Mouse (Mus musculus): ENCODE data around the gene Krtap4-9. TPM values are rescaled to one million over a fixed set of nuclear protein-coding genes. Genes with fewer than 3 reads are reported as not detected.
"Not testable (repeated sequence)": the region's sequence is repeated elsewhere in the genome, so short reads cannot be mapped to it uniquely, and the experiment has no call there.

Krtap4-9 gene
- polyA plus RNA-seq, 1 experiment from 2014 or later: not detected

GRCm38 (mm10) chr11:99804346-99804745 is 19.3 kb downstream of the Krtap4-9 start, which contains the start of gene Gm11554:
TSS of gene Gm11554 (minus strand) at chr11:99804446.
- ATAC-seq (replicated peaks; ENCODE audit: low FRiP score, low TSS enrichment, low read depth); H3K27me3 ChIP-seq (replicated peaks; ENCODE audit: control insufficient read depth, insufficient read depth, low read length); H3K9me3 ChIP-seq (ENCODE audit: control insufficient read depth, low read length); H3K4me1 ChIP-seq (replicated peaks; ENCODE audit: control insufficient read depth, insufficient read depth, low read length); H3K36me3 ChIP-seq (ENCODE audit: control insufficient read depth, insufficient read depth, low read length); H3K27ac ChIP-seq (ENCODE audit: low read depth); DNase-seq (ENCODE audit: low spot score); H3K4me3 ChIP-seq (ENCODE audit: low read depth, low read length); H3K4me2 ChIP-seq (ENCODE audit: low read length); H3K9ac ChIP-seq (ENCODE audit: low read length): not testable (repeated sequence)
- no CpG with 5 or more reads among the region's 1 CpGs for WGBS

GRCm38 (mm10) chr11:99809792-99810191 is 24.8 kb downstream of the Krtap4-9 start, which contains the start of gene Krtap4-13:
TSS of gene Krtap4-13 (minus strand) at chr11:99809892.
- not testable (repeated sequence) for H3K9me3 ChIP-seq (ENCODE audit: control insufficient read depth, low read length); ATAC-seq (replicated peaks; ENCODE audit: low FRiP score, low TSS enrichment, low read depth); H3K4me1 ChIP-seq (replicated peaks; ENCODE audit: control insufficient read depth, insufficient read depth, low read length); H3K9ac ChIP-seq (ENCODE audit: low read length); H3K36me3 ChIP-seq (ENCODE audit: control insufficient read depth, insufficient read depth, low read length); H3K4me3 ChIP-seq (ENCODE audit: low read depth, low read length); H3K4me2 ChIP-seq (ENCODE audit: low read length); DNase-seq (ENCODE audit: low spot score); H3K27me3 ChIP-seq (replicated peaks; ENCODE audit: control insufficient read depth, insufficient read depth, low read length); H3K27ac ChIP-seq (ENCODE audit: low read depth)

- 95% methylated on average over 2 of the region's 2 CpGs for whole genome bisulfite sequencing
- not testable (repeated sequence) for H3K27ac ChIP-seq (ENCODE audit: low read depth)
Measured at GRCm38 (mm10) chr11:99815566-99815965, 30.6 kb downstream of the Krtap4-9 start, which contains the start of gene Gm11564. TSS of gene Gm11564 (minus strand) at chr11:99815666.

More at GRCm38 (mm10) chr11:99815566-99815965, 30.6 kb downstream of the Krtap4-9 start, which contains the start of gene Gm11564:
- DNase-seq (ENCODE audit: low spot score); H3K27me3 ChIP-seq (replicated peaks; ENCODE audit: control insufficient read depth, insufficient read depth, low read length); H3K4me1 ChIP-seq (replicated peaks; ENCODE audit: control insufficient read depth, insufficient read depth, low read length); H3K9ac ChIP-seq (ENCODE audit: low read length); H3K9me3 ChIP-seq (ENCODE audit: control insufficient read depth, low read length); H3K36me3 ChIP-seq (ENCODE audit: control insufficient read depth, insufficient read depth, low read length); H3K4me2 ChIP-seq (ENCODE audit: low read length); ATAC-seq (replicated peaks; ENCODE audit: low FRiP score, low TSS enrichment, low read depth); H3K4me3 ChIP-seq (ENCODE audit: low read depth, low read length): not testable (repeated sequence)

Other genes with a start within 250 kb of the Krtap4-9 start
- gene Krt40, start 242.0 kb upstream of the Krtap4-9 start, polyA plus RNA-seq (2014; fragmentation: Nextera tagmentation; extraction: Ambion mirVana): not detected in 2 replicates
- not detected in 2 replicates for gene Krtap3-3, start 234.3 kb upstream of the Krtap4-9 start, polyA plus RNA-seq (2014; fragmentation: Nextera tagmentation; extraction: Ambion mirVana)
- not detected in 2 replicates for gene Krtap3-2, start 228.3 kb upstream of the Krtap4-9 start, polyA plus RNA-seq (2014; fragmentation: Nextera tagmentation; extraction: Ambion mirVana)
- not detected in 2 replicates for gene Gm11939, start 225.7 kb upstream of the Krtap4-9 start, polyA plus RNA-seq (2014; fragmentation: Nextera tagmentation; extraction: Ambion mirVana)
- gene Krtap3-1, start 218.6 kb upstream of the Krtap4-9 start, polyA plus RNA-seq (2014; fragmentation: Nextera tagmentation; extraction: Ambion mirVana): not detected in 2 replicates
- not detected in 2 replicates for gene Krtap1-5, start 204.2 kb upstream of the Krtap4-9 start, polyA plus RNA-seq (2014; fragmentation: Nextera tagmentation; extraction: Ambion mirVana)
- gene Krtap1-4, start 201.5 kb upstream of the Krtap4-9 start, polyA plus RNA-seq (2014; fragmentation: Nextera tagmentation; extraction: Ambion mirVana): not detected in 2 replicates
- not detected in 2 replicates for gene Krtap1-3, start 193.9 kb upstream of the Krtap4-9 start, polyA plus RNA-seq (2014; fragmentation: Nextera tagmentation; extraction: Ambion mirVana)
- not detected in 2 replicates for gene Krtap9-3, start 187.1 kb upstream of the Krtap4-9 start, polyA plus RNA-seq (2014; fragmentation: Nextera tagmentation; extraction: Ambion mirVana)
- not detected in 2 replicates for gene Gm11938, start 181.9 kb upstream of the Krtap4-9 start, polyA plus RNA-seq (2014; fragmentation: Nextera tagmentation; extraction: Ambion mirVana)
- not detected in 2 replicates for gene Gm11937, start 175.0 kb upstream of the Krtap4-9 start, polyA plus RNA-seq (2014; fragmentation: Nextera tagmentation; extraction: Ambion mirVana)
- gene Krtap2-4, start 170.4 kb upstream of the Krtap4-9 start, polyA plus RNA-seq (2014; fragmentation: Nextera tagmentation; extraction: Ambion mirVana): not detected in 2 replicates
- gene Gm11562, start 164.8 kb upstream of the Krtap4-9 start, polyA plus RNA-seq (2014; fragmentation: Nextera tagmentation; extraction: Ambion mirVana): not detected in 2 replicates
- gene Krtap4-1, start 157.0 kb upstream of the Krtap4-9 start, polyA plus RNA-seq (2014; fragmentation: Nextera tagmentation; extraction: Ambion mirVana): not detected in 2 replicates
- gene Krtap4-2, start 150.1 kb upstream of the Krtap4-9 start, polyA plus RNA-seq (2014; fragmentation: Nextera tagmentation; extraction: Ambion mirVana): not detected in 2 replicates
- gene Krtap4-7, start 141.1 kb upstream of the Krtap4-9 start, polyA plus RNA-seq (2014; fragmentation: Nextera tagmentation; extraction: Ambion mirVana): not detected in 2 replicates
- not detected in 2 replicates for gene Gm11555, start 135.0 kb upstream of the Krtap4-9 start, polyA plus RNA-seq (2014; fragmentation: Nextera tagmentation; extraction: Ambion mirVana)
- gene Gm11563, start 126.2 kb upstream of the Krtap4-9 start, polyA plus RNA-seq (2014; fragmentation: Nextera tagmentation; extraction: Ambion mirVana): not detected in 2 replicates
- gene Krtap4-6, start 119.2 kb upstream of the Krtap4-9 start, polyA plus RNA-seq (2014; fragmentation: Nextera tagmentation; extraction: Ambion mirVana): not detected in 2 replicates
- gene Gm14190, start 94.5 kb upstream of the Krtap4-9 start, polyA plus RNA-seq (2014; fragmentation: Nextera tagmentation; extraction: Ambion mirVana): not detected in 2 replicates
- not detected in 2 replicates for gene Gm14180, start 50.9 kb upstream of the Krtap4-9 start, polyA plus RNA-seq (2014; fragmentation: Nextera tagmentation; extraction: Ambion mirVana)
- gene Gm11595, start 12.3 kb upstream of the Krtap4-9 start, polyA plus RNA-seq (2014; fragmentation: Nextera tagmentation; extraction: Ambion mirVana): not detected in 2 replicates
- gene Krtap4-8, start 4.5 kb upstream of the Krtap4-9 start, polyA plus RNA-seq (2014; fragmentation: Nextera tagmentation; extraction: Ambion mirVana): not detected in 2 replicates
- gene Gm11596, start 8.3 kb downstream of the Krtap4-9 start, polyA plus RNA-seq (2014; fragmentation: Nextera tagmentation; extraction: Ambion mirVana): not detected in 2 replicates
- not detected in 2 replicates for gene Gm11569, start 13.7 kb downstream of the Krtap4-9 start, polyA plus RNA-seq (2014; fragmentation: Nextera tagmentation; extraction: Ambion mirVana)
- not detected in 2 replicates for gene Gm11554, start 19.2 kb downstream of the Krtap4-9 start, polyA plus RNA-seq (2014; fragmentation: Nextera tagmentation; extraction: Ambion mirVana)
- not detected in 2 replicates for gene Krtap4-13, start 24.7 kb downstream of the Krtap4-9 start, polyA plus RNA-seq (2014; fragmentation: Nextera tagmentation; extraction: Ambion mirVana)
- gene Gm11564, start 30.5 kb downstream of the Krtap4-9 start, polyA plus RNA-seq (2014; fragmentation: Nextera tagmentation; extraction: Ambion mirVana): not detected in 2 replicates
- not detected in 2 replicates for gene 2300003K06Rik, start 52.9 kb downstream of the Krtap4-9 start, polyA plus RNA-seq (2014; fragmentation: Nextera tagmentation; extraction: Ambion mirVana)
- gene Krtap4-16, start 66.4 kb downstream of the Krtap4-9 start, polyA plus RNA-seq (2014; fragmentation: Nextera tagmentation; extraction: Ambion mirVana): 0.19 TPM in 1 of 2 replicates, not detected in the other
- gene Gm11568, start 72.7 kb downstream of the Krtap4-9 start, polyA plus RNA-seq (2014; fragmentation: Nextera tagmentation; extraction: Ambion mirVana): not detected in 2 replicates
- gene Gm11559, start 79.3 kb downstream of the Krtap4-9 start, polyA plus RNA-seq (2014; fragmentation: Nextera tagmentation; extraction: Ambion mirVana): not detected in 2 replicates
- not detected in 2 replicates for gene Krtap9-1, start 88.2 kb downstream of the Krtap4-9 start, polyA plus RNA-seq (2014; fragmentation: Nextera tagmentation; extraction: Ambion mirVana)
- gene Gm11567, start 94.0 kb downstream of the Krtap4-9 start, polyA plus RNA-seq (2014; fragmentation: Nextera tagmentation; extraction: Ambion mirVana): not detected in 2 replicates
- not detected in 2 replicates for gene Krtap31-1, start 122.7 kb downstream of the Krtap4-9 start, polyA plus RNA-seq (2014; fragmentation: Nextera tagmentation; extraction: Ambion mirVana)
- gene Gm11565, start 129.6 kb downstream of the Krtap4-9 start, polyA plus RNA-seq (2014; fragmentation: Nextera tagmentation; extraction: Ambion mirVana): not detected in 2 replicates
- not detected in 2 replicates for gene Krtap31-2, start 151.1 kb downstream of the Krtap4-9 start, polyA plus RNA-seq (2014; fragmentation: Nextera tagmentation; extraction: Ambion mirVana)
- not detected in 2 replicates for gene Krtap9-5, start 163.3 kb downstream of the Krtap4-9 start, polyA plus RNA-seq (2014; fragmentation: Nextera tagmentation; extraction: Ambion mirVana)
- not detected in 2 replicates for gene Krtap29-1, start 193.9 kb downstream of the Krtap4-9 start, polyA plus RNA-seq (2014; fragmentation: Nextera tagmentation; extraction: Ambion mirVana)
- gene Krtap16-1, start 201.4 kb downstream of the Krtap4-9 start, polyA plus RNA-seq (2014; fragmentation: Nextera tagmentation; extraction: Ambion mirVana): not detected in 2 replicates
- not detected in 2 replicates for gene Krtap17-1, start 208.8 kb downstream of the Krtap4-9 start, polyA plus RNA-seq (2014; fragmentation: Nextera tagmentation; extraction: Ambion mirVana)
- gene Krt33a, start 231.0 kb downstream of the Krtap4-9 start, polyA plus RNA-seq (2014; fragmentation: Nextera tagmentation; extraction: Ambion mirVana): not detected in 2 replicates
- 0.11 TPM in 1 of 2 replicates, not detected in the other for gene Krt33b, start 244.7 kb downstream of the Krtap4-9 start, polyA plus RNA-seq (2014; fragmentation: Nextera tagmentation; extraction: Ambion mirVana)